Mouse (Mus musculus): ENCODE results near the gene 4930432M17Rik. TPM values are rescaled to one million over a fixed set of nuclear protein-coding genes. Genes with fewer than 3 reads are reported as not detected.
A peak's percentile ranks its signal among the peaks of the same experiment; 100 is the strongest.

The 4930432M17Rik gene
- total and polyA plus RNA-seq, 3 experiments: not detected

- no peak for TF ChIP-seq KAT2A (IDR thresholded peaks at IDR 0.05; ENCODE audit: insufficient replicate concordance, low read length)
Measured at GRCm38 (mm10) chr3:121722971-121723844, 52.6 kb downstream of the 4930432M17Rik start, which contains the start of gene F3 (continued).

- Histone ChIP-seq H3K4me3 (replicated peaks in 1 of 3; ENCODE audit: low read depth in 2 of 3, low read length in 2 of 3, poor library complexity in 1 of 3) (peak overlapping the region in 1 of 3 experiments; percentile 64), H3K27ac (ENCODE audit: insufficient read depth, low read depth) (no peak overlapping the region), H3K4me2 (ENCODE audit: insufficient read depth, low read depth, poor library complexity, severe bottlenecking) (peak overlapping the region; percentile 91), H3K36me3 (replicated peaks in 1 of 2; ENCODE audit: control insufficient read depth in 1 of 2, insufficient read depth in 1 of 2, low read length in 1 of 2) (peaks cover 0 to 5% of the 10 kb centered on the region in 2 experiments), H3K79me2 (replicated peaks; ENCODE audit: control insufficient read depth, extremely low read depth, insufficient read depth, poor library complexity, severe bottlenecking) (no peaks in the 10 kb centered on the region), H3K9me3 (replicated peaks; ENCODE audit: low read length) (no peaks in the 10 kb centered on the region), H3K4me1 (ENCODE audit: control insufficient read depth in 1 of 2, insufficient read depth in 2 of 2) (peaks cover 0 to 31% of the 10 kb centered on the region in 2 experiments; a peak in 2 of 4 replicates), H3K9ac (ENCODE audit: insufficient read depth, low read depth) (no peak overlapping the region), H3K27me3 (replicated peaks) (no peaks in the 10 kb centered on the region)
- TF ChIP-seq ZC3H11A (IDR thresholded peaks at IDR 0.05; ENCODE audit: low read depth, low read length) (no peak), NELFE (IDR thresholded peaks at IDR 0.05; ENCODE audit: low read depth, low read length) (no peak), PAX5 (IDR thresholded peaks at IDR 0.05; ENCODE audit: low read length) (no peak)
- dilution Hi-C loops (cut with MboI; ENCODE audit: extremely low pct_ligation_motif_present, extremely low pct_unique_long_range_greater_than_20kb, low sequenced_read_pairs): no loop called here
- DNase-seq (ENCODE audit: extremely low read depth): no peak
- in situ Hi-C loops (cut with MboI; ENCODE audit: low pct_ligation_motif_present, low pct_unique_long_range_greater_than_20kb, low sequenced_read_pairs): loop anchor here (5.0 to 25.0 kb wide), 2 partner anchors 177 to 412 kb away; no protein-coding TSS in a partner anchor
Measured at GRCm38 (mm10) chr3:121723968-121724524, 53.5 kb downstream of the 4930432M17Rik start.

DNA sequence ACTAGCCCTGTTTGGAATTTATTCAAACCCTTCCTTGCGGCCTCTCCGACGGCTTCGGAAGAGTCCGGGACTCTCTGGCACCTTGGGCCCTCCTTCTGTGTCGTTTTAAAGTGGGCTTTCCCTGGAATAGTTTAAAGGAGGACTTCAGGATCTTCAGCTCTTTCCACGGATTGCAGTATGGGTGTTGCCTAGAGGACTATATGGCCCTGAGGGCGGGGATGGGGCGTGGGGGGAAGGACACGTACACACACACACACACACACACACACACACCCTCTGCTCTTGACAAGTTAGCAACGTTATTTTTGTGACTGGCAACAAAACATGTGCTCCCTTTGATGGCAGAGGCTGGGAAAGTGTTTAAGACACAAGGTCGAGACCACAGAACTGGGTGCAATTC lies 54.0 kb downstream of the 4930432M17Rik start:
- Histone ChIP-seq H3K4me2 (ENCODE audit: insufficient read depth, low read depth, poor library complexity, severe bottlenecking) (no peak overlapping the region), H3K79me2 (replicated peaks; ENCODE audit: control insufficient read depth, extremely low read depth, insufficient read depth, poor library complexity, severe bottlenecking) (no peaks in the 10 kb centered on the region), H3K9me3 (replicated peaks; ENCODE audit: low read length) (no peaks in the 10 kb centered on the region), H3K27ac (ENCODE audit: insufficient read depth, low read depth) (no peak overlapping the region), H3K36me3 (replicated peaks in 1 of 2; ENCODE audit: control insufficient read depth in 1 of 2, insufficient read depth in 1 of 2, low read length in 1 of 2) (peaks cover 0 to 8% of the 10 kb centered on the region in 2 experiments), H3K27me3 (replicated peaks) (no peaks in the 10 kb centered on the region), H3K4me1 (ENCODE audit: control insufficient read depth in 1 of 2, insufficient read depth in 2 of 2) (peaks cover 0 to 31% of the 10 kb centered on the region in 2 experiments; a peak in 2 of 4 replicates), H3K4me3 (replicated peaks in 1 of 3; ENCODE audit: low read depth in 2 of 3, low read length in 2 of 3, poor library complexity in 1 of 3) (no peak overlapping the region), H3K9ac (ENCODE audit: insufficient read depth, low read depth) (no peak overlapping the region)
- no peak for DNase-seq (ENCODE audit: extremely low read depth)
- dilution Hi-C loops (cut with MboI; ENCODE audit: extremely low pct_ligation_motif_present, extremely low pct_unique_long_range_greater_than_20kb, low sequenced_read_pairs): no loop called here
- TF ChIP-seq RAD21 (IDR thresholded peaks at IDR 0.05; ENCODE audit: low read depth, low read length) (no peak), HCFC1 (IDR thresholded peaks at IDR 0.05; ENCODE audit: low read depth, low read length) (no peak), USF2 (conservative IDR thresholded peaks at IDR 0.05; ENCODE audit: low read depth, low read length) (no peak), MAZ (IDR thresholded peaks at IDR 0.05; ENCODE audit: low read depth, low read length) (no peak), GABPA (IDR thresholded peaks at IDR 0.05; ENCODE audit: insufficient replicate concordance, low read depth, low read length) (no peak), MYC (IDR thresholded peaks at IDR 0.05; ENCODE audit: low read depth, low read length) (no peak), JUN (IDR thresholded peaks at IDR 0.05; ENCODE audit: insufficient read depth, low read depth, low read length) (no peak), TBP (conservative IDR thresholded peaks at IDR 0.05; ENCODE audit: low read depth, low read length) (no peak), UBTF (IDR thresholded peaks at IDR 0.05; ENCODE audit: low read depth, low read length) (no peak), POLR2A (IDR thresholded peaks at IDR 0.05; ENCODE audit: low read depth, low read length) (no peak), ELF1 (IDR thresholded peaks at IDR 0.05; ENCODE audit: low read depth, low read length) (no peak), MAFK (IDR thresholded peaks at IDR 0.05; ENCODE audit: insufficient replicate concordance, low read length) (no peak), MEF2A (IDR thresholded peaks at IDR 0.05; ENCODE audit: borderline replicate concordance, low read depth, low read length) (no peak), NELFE (IDR thresholded peaks at IDR 0.05; ENCODE audit: low read depth, low read length) (no peak), RCOR1 (conservative IDR thresholded peaks at IDR 0.05; ENCODE audit: low read depth, low read length) (no peak), KAT2A (IDR thresholded peaks at IDR 0.05; ENCODE audit: insufficient replicate concordance, low read length) (no peak), NRF1 (IDR thresholded peaks at IDR 0.05; ENCODE audit: low read depth, low read length) (no peak), PAX5 (IDR thresholded peaks at IDR 0.05; ENCODE audit: low read length) (no peak), IRF4 (IDR thresholded peaks at IDR 0.05; ENCODE audit: low read depth, low read length) (no peak)
- in situ Hi-C loops (cut with MboI; ENCODE audit: low pct_ligation_motif_present, low pct_unique_long_range_greater_than_20kb, low sequenced_read_pairs): loop anchor here (5.0 to 25.0 kb wide), 2 partner anchors 177 to 412 kb away; no protein-coding TSS in a partner anchor

Data from CH12.LX (cell line).